Mouse (Mus musculus) heart, adult 8-10 months (tissue): Measurements from ENCODE around the gene 4930503B20Rik. TPM values are rescaled to one million over a fixed set of nuclear protein-coding genes. Genes with fewer than 3 reads are reported as not detected.

Source experiments
- DNase-seq: peaks from one replicate; pipeline ENCODE4 v3.0.0; 2022; ENCODE audit warnings: low spot score
- total RNA-seq, 4 experiments: library from RNA; stranded (reverse); gene quantifications; 2 replicates each; pipeline ENCODE4 v1.2.4; 2022

4930503B20Rik gene
- under 1 TPM in 1 of 4 experiments, not detected in 3; 0.16 TPM for total RNA-seq

DNA sequence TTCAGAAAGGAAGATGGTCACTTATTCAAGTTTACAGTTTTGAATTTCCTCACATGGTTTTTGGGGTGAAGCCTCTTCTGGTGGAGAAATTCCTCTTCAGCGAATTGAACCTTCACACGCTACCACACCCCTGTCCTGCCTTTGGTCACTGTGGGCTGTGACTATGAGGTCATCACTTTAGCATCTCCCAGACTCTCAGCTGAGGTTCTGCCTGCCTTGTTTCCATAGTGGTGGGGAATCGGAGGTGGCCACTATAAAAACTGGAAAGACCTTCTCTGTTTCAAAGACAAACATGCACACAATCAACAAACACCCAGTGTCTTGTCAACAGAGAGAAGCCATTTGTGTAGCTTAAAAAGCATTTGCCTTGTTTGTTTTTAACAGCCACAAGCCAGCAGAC, at the start of gene 4930503B20Rik:
Gene 4930503B20Rik (minus strand): TSS at position 101 of the 400 bp plus-strand sequence.
- no peak for DNase-seq

DNA sequence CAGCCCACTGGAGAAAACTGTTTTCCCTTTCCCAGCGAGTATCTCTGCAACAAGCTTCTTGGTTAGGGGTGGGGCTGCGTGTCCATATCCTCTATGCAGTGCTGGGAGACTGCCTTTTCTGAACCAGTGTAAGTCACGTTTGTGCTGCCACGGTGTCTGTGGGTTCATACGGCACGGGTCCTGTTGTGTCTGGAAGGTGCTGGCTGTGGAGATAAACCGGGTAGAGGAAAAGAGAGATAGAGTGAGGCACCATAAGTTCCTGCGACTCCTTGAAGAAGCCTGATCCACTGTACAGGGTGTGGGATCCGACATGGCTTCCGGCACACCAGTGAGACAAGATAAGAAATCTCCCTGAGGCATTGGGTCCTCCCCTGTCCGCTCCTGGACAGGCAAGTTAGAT, 48.9 kb upstream of the 4930503B20Rik start:
- no peak for DNase-seq

DNA sequence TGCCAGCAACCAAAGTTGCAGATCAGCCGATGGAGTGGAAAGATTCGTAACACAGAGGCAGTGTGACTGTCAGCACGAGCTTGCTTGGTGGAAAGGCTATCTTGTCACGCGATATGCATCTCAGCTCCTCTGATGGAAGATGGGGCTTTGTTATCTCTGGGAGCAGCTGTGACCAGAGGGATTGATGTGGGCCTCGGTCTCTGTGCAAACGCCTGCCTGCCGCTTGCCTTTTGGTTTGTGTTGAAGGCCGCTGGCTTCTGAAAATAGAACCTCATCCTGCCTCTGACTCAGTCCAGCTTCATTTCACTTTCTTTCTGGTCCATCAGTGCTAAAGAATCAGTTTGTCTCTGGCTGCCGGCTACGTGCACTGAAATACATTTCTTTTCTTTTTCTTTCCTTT, 47.9 kb upstream of the 4930503B20Rik start:
- DNase-seq: no peak

DNA sequence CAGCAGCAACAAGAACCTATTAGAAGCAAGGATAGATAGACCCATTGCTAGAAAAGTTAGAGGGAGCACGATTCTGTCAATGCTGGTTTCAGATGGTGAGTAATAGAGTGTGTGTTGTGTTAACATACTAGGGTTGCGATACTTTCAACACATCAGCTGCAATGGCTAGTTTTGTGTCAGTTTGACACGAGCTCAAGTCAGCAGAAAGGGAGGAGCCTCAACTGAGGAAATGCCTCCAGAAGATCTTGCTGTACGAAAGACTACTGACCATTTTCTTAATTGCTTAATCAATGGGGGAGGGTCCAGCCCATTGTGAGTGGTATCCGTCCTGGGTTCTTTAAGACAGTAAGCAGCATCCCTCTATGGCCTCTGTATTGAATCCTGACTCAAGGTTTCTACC, 41.4 kb upstream of the 4930503B20Rik start:
- DNase-seq: no peak

DNA sequence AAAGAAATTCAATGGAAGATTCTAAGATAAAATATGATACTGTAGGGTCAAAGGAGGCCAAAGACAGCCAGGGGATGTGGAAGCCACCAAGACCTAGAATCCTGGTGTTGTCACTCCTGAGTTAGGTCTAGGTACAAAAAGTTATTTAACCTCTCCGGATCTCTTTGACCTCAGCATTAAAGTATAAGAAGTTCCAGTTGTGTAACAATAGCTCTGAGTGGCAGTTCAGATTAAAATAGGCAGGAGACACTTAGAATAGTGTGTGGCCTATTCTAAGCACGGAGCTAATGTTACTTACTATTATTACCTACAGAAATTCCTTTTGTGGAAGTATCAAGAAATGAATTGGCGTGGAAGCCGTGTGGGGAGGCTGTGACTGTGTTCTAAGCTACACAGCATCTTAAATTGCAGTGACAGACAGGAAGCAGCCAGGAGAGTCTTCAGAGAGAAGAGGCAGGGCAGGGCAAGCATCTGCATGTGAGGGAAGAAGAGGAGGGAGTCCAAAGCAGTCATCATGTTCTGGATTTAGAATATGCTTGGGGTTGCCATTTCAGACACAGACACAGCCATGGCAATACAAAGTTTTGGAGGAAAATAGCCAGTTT, 36.1 kb upstream of the 4930503B20Rik start:
- no peak for DNase-seq

DNA sequence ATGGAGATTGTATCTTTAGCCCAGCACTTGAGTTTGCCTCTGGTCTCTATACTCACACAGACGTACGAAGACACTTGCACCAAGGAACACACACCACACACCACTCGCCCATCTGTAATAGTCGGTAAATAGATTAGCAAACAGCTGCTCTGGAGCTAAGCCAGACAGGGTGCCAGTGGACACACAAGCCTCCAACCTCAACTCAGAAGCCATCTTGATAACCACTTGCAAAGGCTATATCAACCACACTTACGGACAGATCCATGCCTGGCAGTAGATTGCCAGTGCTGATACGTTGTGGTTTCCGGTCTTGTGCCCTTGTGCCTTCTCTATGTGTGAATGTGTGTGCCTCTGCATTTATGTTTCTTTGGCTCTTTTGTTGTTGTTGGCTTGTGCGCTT, 35.3 kb upstream of the 4930503B20Rik start:
- no peak for DNase-seq

DNA sequence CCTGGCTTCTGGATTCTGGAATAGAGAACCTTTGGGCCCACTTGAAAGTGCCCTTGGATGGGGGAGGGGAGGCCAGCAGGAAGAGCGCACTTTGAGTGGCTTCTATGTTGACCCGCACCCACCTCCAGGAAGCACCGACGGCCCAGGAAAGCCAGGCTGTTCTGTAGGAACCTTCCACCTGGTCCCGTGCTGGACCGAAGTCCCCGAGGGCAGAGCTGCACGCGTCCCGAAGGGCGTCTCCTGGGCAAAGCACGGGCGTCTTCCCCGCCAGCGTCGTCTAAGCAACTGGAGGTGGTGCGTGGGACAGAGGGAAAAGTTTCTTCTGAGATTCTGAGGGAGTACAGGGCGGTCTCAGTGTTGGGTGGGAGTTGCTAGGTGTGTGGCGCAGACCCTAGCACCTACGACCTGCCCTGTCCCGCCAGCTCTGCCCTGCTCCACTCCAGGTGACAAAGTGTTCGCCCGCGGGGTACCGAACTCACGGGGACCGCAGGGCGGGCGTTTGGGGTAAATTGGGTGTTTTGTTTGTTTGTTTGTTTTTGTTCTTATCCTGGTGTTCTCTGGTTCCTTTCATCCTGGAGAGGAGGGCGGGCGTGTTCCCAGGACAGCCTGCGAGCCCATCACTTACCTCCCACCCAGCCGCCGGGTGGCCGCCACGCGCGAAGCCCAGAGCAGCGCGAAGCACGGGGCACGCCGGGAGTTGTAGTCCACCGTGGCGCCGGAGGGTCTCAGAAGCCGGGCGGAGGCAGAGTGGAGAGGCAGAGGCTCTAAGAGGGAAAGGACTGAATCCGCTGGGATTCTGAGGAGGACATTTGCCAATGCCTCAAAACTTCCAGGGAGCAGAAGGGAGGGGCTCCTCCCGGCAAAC, 33.9 kb upstream of the 4930503B20Rik start, which contains the start of gene Samd13:
Gene Samd13 (minus strand): TSS at position 782 of the 865 bp plus-strand sequence.
- peak; percentile 51 for DNase-seq

DNA sequence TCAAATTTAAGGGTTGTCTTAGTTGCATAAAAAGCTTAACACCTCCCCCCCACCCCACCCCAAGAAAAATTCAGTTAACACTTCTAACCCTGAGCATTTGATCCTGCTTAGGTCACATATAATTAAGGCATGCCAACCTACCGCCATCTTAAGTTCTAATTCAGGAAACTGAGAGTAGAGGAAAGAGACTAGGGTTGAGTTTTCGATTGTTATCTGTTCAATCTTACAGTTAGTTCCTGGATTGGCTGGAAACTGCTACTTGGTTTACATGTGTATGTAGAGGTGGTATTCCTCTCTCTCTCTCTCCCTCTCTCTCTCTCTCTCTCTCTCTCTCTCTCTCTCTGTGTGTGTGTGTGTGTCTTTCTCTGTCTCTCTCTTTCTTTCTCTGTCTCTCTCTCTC, 32.0 kb upstream of the 4930503B20Rik start:
- DNase-seq: no peak

DNA sequence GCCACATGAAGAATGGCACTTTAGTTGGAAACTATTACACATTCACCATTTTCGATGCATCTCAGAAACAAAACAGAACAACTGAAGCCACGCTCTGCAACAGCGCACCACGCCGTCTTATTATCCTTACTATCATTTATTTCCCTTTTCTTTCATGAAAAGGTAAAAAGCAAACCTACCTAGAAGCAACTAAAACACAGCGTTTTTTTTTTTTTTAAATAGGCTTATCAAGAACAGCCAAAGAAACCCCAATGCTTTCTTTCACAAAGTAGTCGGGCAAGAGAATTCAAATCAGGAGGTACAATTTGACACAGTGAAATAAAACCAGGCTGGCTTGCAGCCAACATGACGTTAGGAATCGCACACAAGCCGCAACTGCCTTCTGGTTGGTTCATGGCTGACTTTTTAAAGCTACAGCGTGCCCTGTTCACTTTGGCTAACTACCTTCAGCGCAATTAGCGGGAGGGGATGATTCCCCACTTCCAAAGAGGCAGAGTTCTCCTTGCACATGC, 31.1 kb upstream of the 4930503B20Rik start:
- peak; percentile 52 for DNase-seq

DNA sequence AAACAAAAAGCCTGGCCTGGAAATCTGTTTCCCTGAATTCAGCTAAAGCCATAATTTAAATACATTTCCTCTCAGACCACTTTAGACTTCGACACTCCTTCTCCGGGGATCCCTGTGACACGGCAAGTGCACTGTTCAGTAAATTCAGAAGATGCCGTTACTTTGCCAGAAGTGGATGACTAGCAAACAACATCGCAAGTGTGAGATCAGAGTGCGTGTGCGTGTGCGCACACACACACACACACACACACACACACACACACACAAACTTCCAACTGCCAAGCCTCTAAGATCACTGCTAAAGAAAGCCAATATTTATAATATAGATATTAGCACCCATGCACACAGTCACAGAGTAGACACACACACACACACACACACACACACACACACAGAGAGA, 30.6 kb upstream of the 4930503B20Rik start:
- no peak for DNase-seq

DNA sequence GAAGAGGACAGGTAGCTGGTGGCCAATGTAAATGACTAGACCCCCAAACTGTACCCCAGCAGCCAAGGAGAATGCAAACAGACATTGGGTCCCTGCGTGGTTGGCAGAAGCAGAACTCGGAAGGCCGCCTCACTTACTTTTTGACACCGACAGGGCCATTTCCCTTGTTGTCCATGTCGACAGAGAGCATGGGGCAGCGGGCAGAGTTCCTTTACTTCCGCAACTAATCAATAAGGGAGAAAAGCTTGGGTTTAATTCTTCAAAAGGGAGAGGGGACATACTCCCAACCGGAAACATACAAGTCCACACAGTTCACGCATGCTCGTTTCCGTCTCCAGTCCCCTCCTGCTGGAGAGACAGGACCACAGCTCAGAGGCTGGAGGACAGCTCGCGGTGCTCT, 29.5 kb upstream of the 4930503B20Rik start:
- DNase-seq: no peak

DNA sequence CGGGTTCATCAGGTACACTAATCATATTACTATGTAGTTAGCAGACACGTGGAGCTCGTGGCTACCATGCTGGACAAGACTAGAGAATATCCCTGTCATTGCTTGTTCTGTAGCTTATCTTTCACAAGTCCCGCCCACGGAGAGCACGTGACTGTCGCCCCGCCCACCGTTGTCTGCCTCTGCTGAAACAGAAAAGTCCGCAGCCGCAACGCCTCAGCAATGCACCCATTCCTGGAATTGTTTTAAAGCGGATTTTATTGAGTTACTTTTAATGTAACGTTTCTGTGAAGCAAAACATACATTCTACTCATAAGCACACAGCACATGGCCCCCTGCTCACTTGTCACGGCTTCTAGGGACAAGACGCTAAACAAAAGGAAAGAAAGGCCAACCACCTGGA, 28.5 kb upstream of the 4930503B20Rik start:
- no peak for DNase-seq

DNA sequence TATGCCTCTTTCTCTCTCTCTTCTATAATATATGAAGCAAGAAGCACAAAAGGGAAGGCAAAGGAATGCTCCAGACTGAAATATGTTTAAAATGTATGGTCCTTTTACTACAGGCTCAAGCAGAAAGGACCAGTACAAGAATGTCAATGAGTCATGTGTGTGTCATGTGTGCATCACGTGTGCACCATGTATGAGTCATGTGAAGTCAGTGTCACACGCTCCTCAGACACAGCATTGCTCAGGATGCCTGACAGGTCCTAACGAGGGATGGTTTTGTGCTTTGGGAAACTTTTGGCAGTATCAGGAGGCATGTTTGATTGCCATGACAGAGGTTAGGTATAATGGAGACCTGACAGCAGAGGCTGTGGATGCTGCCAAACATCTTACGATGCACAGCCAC, 25.1 kb upstream of the 4930503B20Rik start:
- DNase-seq: no peak

DNA sequence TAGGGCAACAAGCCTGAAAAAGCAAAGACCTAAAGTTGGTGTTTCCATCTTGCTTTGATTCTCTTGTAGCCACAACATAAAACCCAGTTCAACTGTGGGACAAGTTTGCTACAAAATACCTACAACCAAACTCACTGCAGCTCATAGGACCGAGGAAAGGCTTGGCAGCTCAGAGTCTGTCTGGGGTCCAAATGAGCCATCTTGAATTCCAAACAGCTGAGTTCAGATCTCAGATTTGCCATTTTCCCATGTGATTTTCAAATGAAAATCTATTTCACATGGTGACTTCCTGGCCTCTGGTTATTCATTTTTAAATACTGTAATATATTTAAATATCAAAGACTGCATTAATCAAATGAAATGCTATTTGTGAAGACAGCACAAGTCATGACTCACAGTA, 24.0 kb upstream of the 4930503B20Rik start:
- no peak for DNase-seq

DNA sequence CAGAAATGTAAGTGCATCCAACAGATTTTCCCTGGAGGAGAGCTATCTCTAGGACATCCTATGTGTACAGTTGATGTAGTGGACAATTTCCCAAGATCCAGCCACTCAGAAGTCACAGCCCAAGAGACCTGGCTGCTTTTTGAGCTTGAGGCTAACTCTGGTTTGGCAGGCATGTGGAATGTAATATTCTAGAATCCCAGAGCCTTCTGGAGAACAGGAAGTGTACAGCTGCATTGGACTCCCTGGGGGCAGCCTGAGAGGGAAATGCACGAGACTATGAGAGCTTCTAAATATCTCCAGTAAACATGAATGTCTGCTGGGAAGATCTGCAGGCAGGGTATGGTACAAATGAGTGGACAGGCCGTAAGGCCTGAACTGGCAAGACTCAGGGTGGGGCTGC, 20.0 kb upstream of the 4930503B20Rik start:
- DNase-seq: peak; percentile 62

DNA sequence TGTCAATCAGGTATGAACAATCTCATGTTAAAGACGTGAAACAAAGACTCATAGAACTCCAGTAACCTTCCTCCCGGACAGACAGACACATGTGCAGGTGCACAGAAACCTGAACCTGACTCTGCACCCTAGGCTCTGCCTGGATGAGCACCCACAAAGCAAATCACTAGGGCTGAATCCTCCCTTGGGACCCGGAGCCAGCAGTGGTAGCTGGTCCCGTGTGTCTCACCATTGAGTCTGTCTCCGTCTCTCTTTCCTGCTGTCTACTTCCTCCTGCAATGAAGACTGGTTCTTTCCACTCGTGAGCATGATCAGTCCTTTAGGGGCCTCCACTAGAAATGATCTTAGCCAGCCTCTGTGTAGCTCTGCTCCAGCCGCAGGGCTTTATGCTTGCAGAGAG, 10.8 kb upstream of the 4930503B20Rik start:
- DNase-seq: no peak

DNA sequence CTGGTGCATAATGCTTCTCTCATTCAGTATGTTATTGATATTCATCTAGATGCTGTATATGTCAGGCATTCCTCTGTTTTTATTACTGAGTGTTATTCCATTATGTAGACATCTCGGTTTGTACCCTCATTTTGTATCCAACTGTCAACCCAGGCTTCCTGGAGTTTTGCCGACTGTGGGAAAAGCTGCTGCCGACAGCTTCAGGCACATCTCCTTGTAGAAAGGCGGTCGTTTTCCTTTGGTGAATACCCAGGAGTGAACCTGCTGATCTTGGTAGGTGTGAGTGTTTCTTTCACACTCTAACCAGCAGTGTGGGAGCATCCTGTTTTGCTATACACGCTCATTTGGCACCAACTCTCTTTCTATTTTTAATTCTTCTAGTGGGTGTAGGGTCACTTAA, 9.9 kb upstream of the 4930503B20Rik start:
- no peak for DNase-seq

DNA sequence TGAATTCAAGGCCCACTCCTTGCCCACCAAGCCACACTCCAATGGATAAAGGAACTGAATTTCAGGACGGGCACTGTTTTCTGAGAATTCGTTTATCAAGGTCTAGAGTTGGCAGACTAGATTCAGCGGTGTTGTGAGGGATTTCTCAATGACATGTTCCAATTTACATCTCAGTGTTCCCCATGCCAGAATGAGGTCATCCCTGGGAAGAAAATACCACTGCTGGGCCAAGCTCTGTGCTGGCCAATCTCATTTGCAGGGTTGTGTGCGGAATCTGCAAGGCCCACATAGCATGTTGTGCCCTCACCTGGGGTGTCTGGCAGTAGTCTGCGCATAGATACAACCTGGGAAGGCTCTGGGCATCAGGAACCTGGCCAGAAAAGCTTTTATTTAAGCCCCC, 8.2 kb upstream of the 4930503B20Rik start:
- DNase-seq: no peak

DNA sequence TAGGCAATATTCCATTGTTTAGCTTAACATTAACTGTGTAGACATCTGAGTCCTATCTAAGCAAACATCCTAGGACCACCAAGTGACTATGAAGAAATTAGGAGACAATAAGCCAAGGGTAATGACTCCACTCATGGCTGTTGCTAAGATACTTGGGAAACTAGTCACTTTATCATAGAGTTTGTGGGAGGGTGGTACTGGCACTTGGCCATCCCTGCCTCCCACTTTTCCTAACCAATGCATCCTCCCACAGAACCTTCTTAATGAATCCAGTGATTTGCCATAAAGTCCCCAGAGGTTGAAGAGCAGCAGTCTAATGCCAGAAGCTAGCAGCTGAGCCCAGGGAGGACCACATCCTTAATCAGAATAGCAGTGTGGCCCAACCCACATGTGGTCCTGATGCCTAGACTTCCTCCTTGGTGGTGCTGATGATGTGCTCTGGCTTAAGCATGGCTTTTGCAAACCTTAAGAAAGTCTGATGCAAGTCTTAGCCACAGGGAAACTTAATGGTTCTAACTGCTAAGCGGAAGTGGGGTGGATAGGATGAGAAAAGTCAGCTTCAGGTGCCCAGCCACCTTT, 7.0 kb upstream of the 4930503B20Rik start:
- no peak for DNase-seq

DNA sequence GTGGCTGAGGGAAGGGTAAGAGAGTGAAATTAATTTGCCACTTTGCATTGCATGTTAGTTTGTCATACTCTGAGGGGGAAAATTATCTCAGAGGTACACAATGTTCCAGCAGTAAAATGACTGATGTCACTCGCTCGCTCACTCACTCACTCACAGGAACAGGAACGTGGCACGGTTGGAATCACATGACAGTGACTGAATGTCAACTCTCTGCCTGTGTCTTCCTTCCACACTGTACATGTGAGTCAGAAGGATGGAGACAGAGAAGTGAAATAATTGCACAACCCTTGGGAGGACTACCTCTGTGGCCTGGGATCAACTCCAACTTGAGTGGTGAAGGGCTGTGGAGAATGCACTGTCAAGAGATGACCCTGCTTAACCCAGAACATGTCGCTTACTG, 6.3 kb upstream of the 4930503B20Rik start:
- peak; percentile 33 for DNase-seq

DNA sequence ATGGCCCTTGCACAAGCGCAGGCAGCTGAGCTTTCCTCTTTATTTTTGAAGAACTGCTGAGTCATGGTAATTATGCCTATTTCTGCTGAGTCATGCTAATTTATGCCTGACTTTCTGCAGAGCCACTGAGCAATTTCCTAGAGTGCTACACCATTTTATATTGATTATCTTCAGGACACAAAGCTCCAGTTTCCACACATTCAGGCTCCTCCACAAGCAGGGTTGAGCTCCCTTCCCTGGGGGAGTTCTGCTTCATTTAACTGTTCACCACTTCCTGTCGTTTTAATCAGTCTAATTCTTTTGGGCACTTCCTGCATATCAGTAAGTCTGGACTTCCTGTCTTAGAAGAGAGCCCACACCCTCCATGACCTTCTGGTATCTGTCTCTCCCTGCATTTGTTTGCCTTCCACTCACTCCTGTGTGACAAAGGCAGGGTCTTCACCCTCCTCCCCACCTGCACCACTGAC, 4.0 kb upstream of the 4930503B20Rik start:
- DNase-seq: no peak

DNA sequence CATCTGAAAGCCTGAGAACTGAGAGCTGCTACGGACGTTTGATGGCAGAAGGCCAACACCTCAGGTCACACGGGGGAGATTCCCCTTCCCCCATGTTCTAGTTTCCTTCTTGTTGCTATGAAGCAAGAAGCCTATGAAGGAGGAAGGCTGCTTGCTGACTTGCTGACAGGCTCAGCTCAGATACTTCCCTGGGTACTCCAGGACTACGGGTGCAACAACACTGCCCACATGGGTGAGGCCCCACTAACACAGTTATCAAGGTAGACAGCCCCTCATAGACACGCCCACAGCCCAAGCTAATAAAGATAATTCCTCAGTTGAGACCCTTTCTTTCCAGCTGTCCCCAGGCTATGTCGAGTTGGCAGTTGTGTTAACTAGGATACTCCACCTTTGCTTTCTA, 2.6 kb upstream of the 4930503B20Rik start:
- DNase-seq: no peak
